Mouse (Mus musculus): ENCODE measurements at regions not wholly inside any gene's neighbourhood (a gene's known extent, or its start where the extent isn't known, plus 50 kb on each side); places are given as distances from the start of the nearest gene placed in this dataset.
"Not testable (repeated sequence)": the region's sequence is repeated elsewhere in the genome, so short reads cannot be mapped to it uniquely, and the experiment has no call there.

- DNase-seq (ENCODE audit: low spot score) = no peak
- no peaks in the 10 kb centered on the region for H3K4me1 ChIP-seq
- no peaks in the 10 kb centered on the region for H3K27me3 ChIP-seq (ENCODE audit: insufficient read depth, poor library complexity, severe bottlenecking)
- H3K4me3 ChIP-seq = no peak overlapping the region
- no peaks in the 10 kb centered on the region for H3K36me3 ChIP-seq
- no peaks in the 10 kb centered on the region for H3K9me3 ChIP-seq
- WGBS = 78% methylated on average over 4 of the region's 4 CpGs
- no peak overlapping the region for H3K27ac ChIP-seq
These were observed 284.0 kb downstream of the Rapgef2 start for GRCm38 (mm10) chr3:79002173-79002848.

GRCm38 (mm10) chr3:79001754-79002153, 284.6 kb downstream of the Rapgef2 start:
- Histone ChIP-seq H3K27ac (no peak overlapping the region), H3K36me3 (no peaks in the 10 kb centered on the region)
- WGBS = 75% methylated on average over 4 of the region's 4 CpGs

GRCm38 (mm10) chr3:79000293-79000692, 286.0 kb downstream of the Rapgef2 start:
- H3K4me3 ChIP-seq = no peak overlapping the region
- no peaks in the 10 kb centered on the region for H3K9me3 ChIP-seq
- 79% methylated on average over 2 of the region's 2 CpGs for WGBS
- no peaks in the 10 kb centered on the region for H3K36me3 ChIP-seq
- H3K27me3 ChIP-seq (ENCODE audit: insufficient read depth, poor library complexity, severe bottlenecking) = no peaks in the 10 kb centered on the region
- H3K27ac ChIP-seq = no peak overlapping the region
- no peak for DNase-seq (ENCODE audit: low spot score)
- no peaks in the 10 kb centered on the region for H3K4me1 ChIP-seq

More at GRCm38 (mm10) chr3:79001754-79002153, 284.6 kb downstream of the Rapgef2 start:
- no peaks in the 10 kb centered on the region for H3K4me1 ChIP-seq
- H3K27me3 ChIP-seq (ENCODE audit: insufficient read depth, poor library complexity, severe bottlenecking) = no peaks in the 10 kb centered on the region
- DNase-seq (ENCODE audit: low spot score) = no peak
- no peak overlapping the region for H3K4me3 ChIP-seq
- no peaks in the 10 kb centered on the region for H3K9me3 ChIP-seq

- Histone ChIP-seq H3K4me1 (no peaks in the 10 kb centered on the region), H3K9me3 (no peaks in the 10 kb centered on the region), H3K27ac (no peak overlapping the region), H3K27me3 (ENCODE audit: insufficient read depth, poor library complexity, severe bottlenecking) (no peaks in the 10 kb centered on the region), H3K36me3 (no peaks in the 10 kb centered on the region), H3K4me3 (no peak overlapping the region)
- WGBS = 71% methylated on average over 3 of the region's 3 CpGs
- DNase-seq (ENCODE audit: low spot score) = no peak
These were observed 286.5 kb downstream of the Rapgef2 start for GRCm38 (mm10) chr3:78999803-79000202.

GRCm38 (mm10) chr3:78988120-78988519, 298.2 kb downstream of the Rapgef2 start:
- WGBS = 63% methylated on average over 2 of the region's 2 CpGs
- Histone ChIP-seq H3K36me3 (no peaks in the 10 kb centered on the region), H3K4me1 (peaks cover 6% of the 10 kb centered on the region), H3K4me3 (no peak overlapping the region), H3K27me3 (ENCODE audit: insufficient read depth, poor library complexity, severe bottlenecking) (no peaks in the 10 kb centered on the region), H3K27ac (no peak overlapping the region), H3K9me3 (no peaks in the 10 kb centered on the region)
- no peak for DNase-seq (ENCODE audit: low spot score)

GRCm38 (mm10) chr3:78986726-78987125, 299.6 kb downstream of the Rapgef2 start:
- 70% methylated on average over 7 of the region's 7 CpGs for WGBS
- Histone ChIP-seq H3K4me1 (peaks cover 6% of the 10 kb centered on the region), H3K4me3 (no peak overlapping the region), H3K27me3 (ENCODE audit: insufficient read depth, poor library complexity, severe bottlenecking) (no peaks in the 10 kb centered on the region), H3K27ac (no peak overlapping the region), H3K36me3 (no peaks in the 10 kb centered on the region), H3K9me3 (no peaks in the 10 kb centered on the region)
- DNase-seq (ENCODE audit: low spot score) = no peak

- H3K27ac ChIP-seq = no peak overlapping the region
- H3K36me3 ChIP-seq = no peaks in the 10 kb centered on the region
- no peaks in the 10 kb centered on the region for H3K9me3 ChIP-seq
- no peak overlapping the region for H3K4me3 ChIP-seq
- H3K27me3 ChIP-seq (ENCODE audit: insufficient read depth, poor library complexity, severe bottlenecking) = no peaks in the 10 kb centered on the region
- DNase-seq (ENCODE audit: low spot score) = no peak
- WGBS = 77% methylated on average over 3 of the region's 3 CpGs
- H3K4me1 ChIP-seq = no peaks in the 10 kb centered on the region
These were observed 305.3 kb downstream of the Rapgef2 start for GRCm38 (mm10) chr3:78981057-78981456.

- Histone ChIP-seq H3K4me3 (no peak overlapping the region), H3K9me3 (no peaks in the 10 kb centered on the region), H3K27ac (no peak overlapping the region), H3K4me1 (no peaks in the 10 kb centered on the region), H3K36me3 (no peaks in the 10 kb centered on the region), H3K27me3 (ENCODE audit: insufficient read depth, poor library complexity, severe bottlenecking) (no peaks in the 10 kb centered on the region)
- no peak for DNase-seq (ENCODE audit: low spot score)
- 80% methylated on average over 4 of the region's 4 CpGs for WGBS
These were observed 307.5 kb downstream of the Rapgef2 start for GRCm38 (mm10) chr3:78978781-78979180.

- DNase-seq (ENCODE audit: low spot score); H3K9me3 ChIP-seq; H3K36me3 ChIP-seq; H3K27me3 ChIP-seq (ENCODE audit: insufficient read depth, poor library complexity, severe bottlenecking); H3K4me1 ChIP-seq: not testable (repeated sequence)
- Histone ChIP-seq H3K27ac (peak overlapping the region; percentile 69; the same call in 1 of the 2 replicates), H3K4me3 (peak overlapping the region; percentile 57)
- 5% methylated on average over 38 of the region's 57 CpGs for WGBS
These were observed 319.4 kb downstream of the Rapgef2 start for GRCm38 (mm10) chr3:78966683-78967549.

GRCm38 (mm10) chr3:78964231-78964858, 322.0 kb downstream of the Rapgef2 start:
- Histone ChIP-seq H3K27ac (no peak overlapping the region), H3K4me1 (no peaks in the 10 kb centered on the region), H3K27me3 (ENCODE audit: insufficient read depth, poor library complexity, severe bottlenecking) (peaks cover 10% of the 10 kb centered on the region; the same call in 1 of the 2 replicates), H3K4me3 (no peak overlapping the region), H3K36me3 (no peaks in the 10 kb centered on the region), H3K9me3 (no peaks in the 10 kb centered on the region)
- 80% methylated on average over 9 of the region's 9 CpGs for WGBS
- no peak for DNase-seq (ENCODE audit: low spot score)

- no peaks in the 10 kb centered on the region for H3K9me3 ChIP-seq
- DNase-seq (ENCODE audit: low spot score) = no peak
- 24% methylated on average over 1 of the region's 1 CpGs for WGBS
These were observed 327.5 kb downstream of the Rapgef2 start for GRCm38 (mm10) chr3:78958781-78959180.

GRCm38 (mm10) chr3:78955364-78955763, 331.0 kb downstream of the Rapgef2 start:
- Histone ChIP-seq H3K4me1 (no peaks in the 10 kb centered on the region), H3K4me3 (no peak overlapping the region), H3K36me3 (no peaks in the 10 kb centered on the region), H3K27me3 (ENCODE audit: insufficient read depth, poor library complexity, severe bottlenecking) (no peaks in the 10 kb centered on the region), H3K9me3 (no peaks in the 10 kb centered on the region), H3K27ac (no peak overlapping the region)
- 66% methylated on average over 7 of the region's 7 CpGs for WGBS
- no peak for DNase-seq (ENCODE audit: low spot score)

More at GRCm38 (mm10) chr3:78958781-78959180, 327.5 kb downstream of the Rapgef2 start:
- Histone ChIP-seq H3K27ac (no peak overlapping the region), H3K4me3 (no peak overlapping the region), H3K36me3 (no peaks in the 10 kb centered on the region), H3K27me3 (ENCODE audit: insufficient read depth, poor library complexity, severe bottlenecking) (no peaks in the 10 kb centered on the region), H3K4me1 (no peaks in the 10 kb centered on the region)

GRCm38 (mm10) chr3:78949385-78949784, 336.9 kb downstream of the Rapgef2 start:
- 65% methylated on average over 6 of the region's 7 CpGs for WGBS
- DNase-seq (ENCODE audit: low spot score); H3K27me3 ChIP-seq (ENCODE audit: insufficient read depth, poor library complexity, severe bottlenecking); H3K4me3 ChIP-seq; H3K4me1 ChIP-seq; H3K27ac ChIP-seq; H3K36me3 ChIP-seq; H3K9me3 ChIP-seq: not testable (repeated sequence)

All from heart, embryonic 10.5 days (tissue).